Mouse (Mus musculus) thymus, adult 2 months (tissue): Measurements from ENCODE around the gene Psg20.

Source experiments
- CTCF ChIP-seq: fragments of 200-500 bp; IDR thresholded peaks from 2 replicates; pipeline ENCODE4 v1.5.1; 2012; ENCODE audit warnings: mild to moderate bottlenecking, control low read depth, low read length, moderate library complexity, borderline replicate concordance; ENCODE audit not compliant: control insufficient read depth, poor library complexity, insufficient read depth; ENCODE audit errors: extremely low read depth
- POLR2A ChIP-seq: fragments of 200-500 bp; IDR thresholded peaks from 2 replicates; pipeline ENCODE4 v1.6.1; 2012; ENCODE audit warnings: mild to moderate bottlenecking, low read length, control low read depth, moderate library complexity; ENCODE audit not compliant: control insufficient read depth, poor library complexity, insufficient read depth; ENCODE audit errors: extremely low read depth

DNA sequence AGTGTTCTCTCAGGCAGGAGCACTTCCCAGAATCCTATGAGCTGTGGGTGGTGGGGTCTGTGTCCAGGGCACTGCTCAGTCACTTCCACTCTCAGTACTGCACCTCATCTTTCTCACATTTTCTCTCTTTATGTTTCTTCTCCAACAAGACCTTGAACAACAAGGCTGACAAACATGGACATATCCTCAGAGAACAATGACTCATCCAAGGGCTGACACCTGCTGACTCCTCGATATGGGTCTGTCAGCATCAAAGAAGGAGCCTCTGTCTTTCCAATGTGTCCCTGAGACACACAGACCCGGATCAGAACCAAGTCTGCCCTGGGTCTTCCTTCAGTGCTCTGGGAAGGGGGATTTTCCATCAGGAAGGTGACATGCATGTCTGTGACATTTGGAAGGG lies at the start of gene Psg20:
- no peak for TF ChIP-seq CTCF
- TF ChIP-seq POLR2A = no peak
